Mouse (Mus musculus): Measurements from ENCODE around the gene Rabggta. TPM values are rescaled to one million over a fixed set of nuclear protein-coding genes. Genes with fewer than 3 reads are reported as not detected.

The Rabggta gene
- polyA plus RNA-seq (2014; fragmentation: Illumina TruSeq; extraction: RNeasy Lipid Tissue Mini Kit (QIAGEN cat#74804); ENCODE audit: low read depth, low replicate concordance): 0.65 TPM

GRCm38 (mm10) chr14:55721700-55722437 lies at the start of gene Rabggta:
TSS of gene Rabggta (minus strand) at chr14:55722263.

GRCm38 (mm10) chr14:55765696-55766095 lies 43.6 kb upstream of the Rabggta start, which contains the start of gene Ltb4r1:
TSS of gene Ltb4r1 (plus strand) at chr14:55765962.

GRCm38 (mm10) chr14:55761163-55761562 lies 39.1 kb upstream of the Rabggta start, which contains the start of gene Ltb4r2:
TSS of gene Ltb4r2 (plus strand) at chr14:55761428.

GRCm38 (mm10) chr14:55758363-55758784 lies 36.3 kb upstream of the Rabggta start, which contains the start of gene Cideb:
TSS of gene Cideb (minus strand) at chr14:55758458.

GRCm38 (mm10) chr14:55745180-55745860 lies 23.3 kb upstream of the Rabggta start, which contains the start of the genes Dhrs1 and Nop9:
TSS of gene Dhrs1 (minus strand) at chr14:55745690.
TSS of gene Nop9 (plus strand) at chr14:55745693.

GRCm38 (mm10) chr14:55713729-55714122 lies 8.3 kb downstream of the Rabggta start, which contains the start of gene Tgm1:
TSS of gene Tgm1 (minus strand) at chr14:55713926.

GRCm38 (mm10) chr14:55681160-55682117 lies 40.6 kb downstream of the Rabggta start, which contains the start of gene Tinf2:
TSS of gene Tinf2 (minus strand) at chr14:55681820.

GRCm38 (mm10) chr14:55671833-55672740 lies 50.0 kb downstream of the Rabggta start, which contains the start of the genes Gmpr2 and Nedd8:
TSS of gene Gmpr2 (plus strand) at chr14:55671941.
TSS of gene Nedd8 (minus strand) at chr14:55672124.

Other genes starting within 250 kb of the Rabggta start
- gene Dhrs4, start 243.5 kb downstream of the Rabggta start, polyA plus RNA-seq (2014; fragmentation: Illumina TruSeq; extraction: RNeasy Lipid Tissue Mini Kit (QIAGEN cat#74804); ENCODE audit: low read depth, low replicate concordance): 153 TPM
- gene Carmil3, start 231.6 kb downstream of the Rabggta start, polyA plus RNA-seq (2014; fragmentation: Illumina TruSeq; extraction: RNeasy Lipid Tissue Mini Kit (QIAGEN cat#74804); ENCODE audit: low read depth, low replicate concordance): not detected
- not detected for gene Cpne6, start 211.8 kb downstream of the Rabggta start, polyA plus RNA-seq (2014; fragmentation: Illumina TruSeq; extraction: RNeasy Lipid Tissue Mini Kit (QIAGEN cat#74804); ENCODE audit: low read depth, low replicate concordance)
- not detected for gene Nrl, start 197.3 kb downstream of the Rabggta start, polyA plus RNA-seq (2014; fragmentation: Illumina TruSeq; extraction: RNeasy Lipid Tissue Mini Kit (QIAGEN cat#74804); ENCODE audit: low read depth, low replicate concordance)
- 2.1 TPM for gene Pck2, start 182.0 kb downstream of the Rabggta start, polyA plus RNA-seq (2014; fragmentation: Illumina TruSeq; extraction: RNeasy Lipid Tissue Mini Kit (QIAGEN cat#74804); ENCODE audit: low read depth, low replicate concordance)
- 33.8 TPM for gene Dcaf11, start 162.3 kb downstream of the Rabggta start, polyA plus RNA-seq (2014; fragmentation: Illumina TruSeq; extraction: RNeasy Lipid Tissue Mini Kit (QIAGEN cat#74804); ENCODE audit: low read depth, low replicate concordance)
- not detected for gene A730061H03Rik, start 161.9 kb downstream of the Rabggta start, polyA plus RNA-seq (2014; fragmentation: Illumina TruSeq; extraction: RNeasy Lipid Tissue Mini Kit (QIAGEN cat#74804); ENCODE audit: low read depth, low replicate concordance)
- gene Fitm1, start 146.6 kb downstream of the Rabggta start, polyA plus RNA-seq (2014; fragmentation: Illumina TruSeq; extraction: RNeasy Lipid Tissue Mini Kit (QIAGEN cat#74804); ENCODE audit: low read depth, low replicate concordance): not detected
- 112 TPM for gene Psme1, start 144.1 kb downstream of the Rabggta start, polyA plus RNA-seq (2014; fragmentation: Illumina TruSeq; extraction: RNeasy Lipid Tissue Mini Kit (QIAGEN cat#74804); ENCODE audit: low read depth, low replicate concordance)
- 6.6 TPM for gene Emc9, start 137.0 kb downstream of the Rabggta start, polyA plus RNA-seq (2014; fragmentation: Illumina TruSeq; extraction: RNeasy Lipid Tissue Mini Kit (QIAGEN cat#74804); ENCODE audit: low read depth, low replicate concordance)
- gene Psme2, start 131.2 kb downstream of the Rabggta start, polyA plus RNA-seq (2014; fragmentation: Illumina TruSeq; extraction: RNeasy Lipid Tissue Mini Kit (QIAGEN cat#74804); ENCODE audit: low read depth, low replicate concordance): 55.1 TPM
- gene Rnf31, start 130.6 kb downstream of the Rabggta start, polyA plus RNA-seq (2014; fragmentation: Illumina TruSeq; extraction: RNeasy Lipid Tissue Mini Kit (QIAGEN cat#74804); ENCODE audit: low read depth, low replicate concordance): 1.1 TPM
- 18.5 TPM for gene Irf9, start 118.7 kb downstream of the Rabggta start, polyA plus RNA-seq (2014; fragmentation: Illumina TruSeq; extraction: RNeasy Lipid Tissue Mini Kit (QIAGEN cat#74804); ENCODE audit: low read depth, low replicate concordance)
- 0.53 TPM for gene Rec8, start 104.2 kb downstream of the Rabggta start, polyA plus RNA-seq (2014; fragmentation: Illumina TruSeq; extraction: RNeasy Lipid Tissue Mini Kit (QIAGEN cat#74804); ENCODE audit: low read depth, low replicate concordance)
- gene Ipo4, start 86.3 kb downstream of the Rabggta start, polyA plus RNA-seq (2014; fragmentation: Illumina TruSeq; extraction: RNeasy Lipid Tissue Mini Kit (QIAGEN cat#74804); ENCODE audit: low read depth, low replicate concordance): 5.9 TPM
- 0.24 TPM for gene Gm49378, start 84.4 kb downstream of the Rabggta start, polyA plus RNA-seq (2014; fragmentation: Illumina TruSeq; extraction: RNeasy Lipid Tissue Mini Kit (QIAGEN cat#74804); ENCODE audit: low read depth, low replicate concordance)
- 44.5 TPM for gene Tm9sf1, start 78.5 kb downstream of the Rabggta start, polyA plus RNA-seq (2014; fragmentation: Illumina TruSeq; extraction: RNeasy Lipid Tissue Mini Kit (QIAGEN cat#74804); ENCODE audit: low read depth, low replicate concordance)
- not detected for gene Tssk4, start 72.1 kb downstream of the Rabggta start, polyA plus RNA-seq (2014; fragmentation: Illumina TruSeq; extraction: RNeasy Lipid Tissue Mini Kit (QIAGEN cat#74804); ENCODE audit: low read depth, low replicate concordance)
- 20.2 TPM for gene Mdp1, start 61.8 kb downstream of the Rabggta start, polyA plus RNA-seq (2014; fragmentation: Illumina TruSeq; extraction: RNeasy Lipid Tissue Mini Kit (QIAGEN cat#74804); ENCODE audit: low read depth, low replicate concordance)
- 33.6 TPM for gene Gmpr2, start 50.3 kb downstream of the Rabggta start, polyA plus RNA-seq (2014; fragmentation: Illumina TruSeq; extraction: RNeasy Lipid Tissue Mini Kit (QIAGEN cat#74804); ENCODE audit: low read depth, low replicate concordance)
- gene Nedd8, start 50.1 kb downstream of the Rabggta start, polyA plus RNA-seq (2014; fragmentation: Illumina TruSeq; extraction: RNeasy Lipid Tissue Mini Kit (QIAGEN cat#74804); ENCODE audit: low read depth, low replicate concordance): 55.2 TPM
- gene Tinf2, start 40.4 kb downstream of the Rabggta start, polyA plus RNA-seq (2014; fragmentation: Illumina TruSeq; extraction: RNeasy Lipid Tissue Mini Kit (QIAGEN cat#74804); ENCODE audit: low read depth, low replicate concordance): 7.2 TPM
- 1.2 TPM for gene Tgm1, start 8.3 kb downstream of the Rabggta start, polyA plus RNA-seq (2014; fragmentation: Illumina TruSeq; extraction: RNeasy Lipid Tissue Mini Kit (QIAGEN cat#74804); ENCODE audit: low read depth, low replicate concordance)
- 25.8 TPM for gene Dhrs1, start 23.4 kb upstream of the Rabggta start, polyA plus RNA-seq (2014; fragmentation: Illumina TruSeq; extraction: RNeasy Lipid Tissue Mini Kit (QIAGEN cat#74804); ENCODE audit: low read depth, low replicate concordance)
- gene Nop9, start 23.4 kb upstream of the Rabggta start, polyA plus RNA-seq (2014; fragmentation: Illumina TruSeq; extraction: RNeasy Lipid Tissue Mini Kit (QIAGEN cat#74804); ENCODE audit: low read depth, low replicate concordance): 3.4 TPM
- gene Cideb, start 36.2 kb upstream of the Rabggta start, polyA plus RNA-seq (2014; fragmentation: Illumina TruSeq; extraction: RNeasy Lipid Tissue Mini Kit (QIAGEN cat#74804); ENCODE audit: low read depth, low replicate concordance): 16.4 TPM
- gene Ltb4r2, start 39.2 kb upstream of the Rabggta start, polyA plus RNA-seq (2014; fragmentation: Illumina TruSeq; extraction: RNeasy Lipid Tissue Mini Kit (QIAGEN cat#74804); ENCODE audit: low read depth, low replicate concordance): 0.24 TPM
- gene Ltb4r1, start 43.7 kb upstream of the Rabggta start, polyA plus RNA-seq (2014; fragmentation: Illumina TruSeq; extraction: RNeasy Lipid Tissue Mini Kit (QIAGEN cat#74804); ENCODE audit: low read depth, low replicate concordance): not detected
- 0.16 TPM for gene Adcy4, start 61.8 kb upstream of the Rabggta start, polyA plus RNA-seq (2014; fragmentation: Illumina TruSeq; extraction: RNeasy Lipid Tissue Mini Kit (QIAGEN cat#74804); ENCODE audit: low read depth, low replicate concordance)
- 0.73 TPM for gene Ripk3, start 66.6 kb upstream of the Rabggta start, polyA plus RNA-seq (2014; fragmentation: Illumina TruSeq; extraction: RNeasy Lipid Tissue Mini Kit (QIAGEN cat#74804); ENCODE audit: low read depth, low replicate concordance)
- gene Nfatc4, start 100.9 kb upstream of the Rabggta start, polyA plus RNA-seq (2014; fragmentation: Illumina TruSeq; extraction: RNeasy Lipid Tissue Mini Kit (QIAGEN cat#74804); ENCODE audit: low read depth, low replicate concordance): 1.1 TPM
- gene Nynrin, start 131.7 kb upstream of the Rabggta start, polyA plus RNA-seq (2014; fragmentation: Illumina TruSeq; extraction: RNeasy Lipid Tissue Mini Kit (QIAGEN cat#74804); ENCODE audit: low read depth, low replicate concordance): 0.40 TPM
- not detected for gene Cbln3, start 162.1 kb upstream of the Rabggta start, polyA plus RNA-seq (2014; fragmentation: Illumina TruSeq; extraction: RNeasy Lipid Tissue Mini Kit (QIAGEN cat#74804); ENCODE audit: low read depth, low replicate concordance)
- 8.8 TPM for gene Khnyn, start 162.7 kb upstream of the Rabggta start, polyA plus RNA-seq (2014; fragmentation: Illumina TruSeq; extraction: RNeasy Lipid Tissue Mini Kit (QIAGEN cat#74804); ENCODE audit: low read depth, low replicate concordance)
- 19.8 TPM for gene Sdr39u1, start 178.0 kb upstream of the Rabggta start, polyA plus RNA-seq (2014; fragmentation: Illumina TruSeq; extraction: RNeasy Lipid Tissue Mini Kit (QIAGEN cat#74804); ENCODE audit: low read depth, low replicate concordance)
- not detected for gene Cma1, start 222.4 kb upstream of the Rabggta start, polyA plus RNA-seq (2014; fragmentation: Illumina TruSeq; extraction: RNeasy Lipid Tissue Mini Kit (QIAGEN cat#74804); ENCODE audit: low read depth, low replicate concordance)
- not detected for gene Cma2, start 228.7 kb upstream of the Rabggta start, polyA plus RNA-seq (2014; fragmentation: Illumina TruSeq; extraction: RNeasy Lipid Tissue Mini Kit (QIAGEN cat#74804); ENCODE audit: low read depth, low replicate concordance)

Data from kidney, adult 10 weeks (tissue).